Mouse (Mus musculus) cortical plate, adult 2 months (tissue): ENCODE results near the gene Tgfbrap1. TPM values are rescaled to one million over a fixed set of nuclear protein-coding genes. Genes with fewer than 3 reads are reported as not detected.
A peak's percentile ranks its signal among the peaks of the same experiment; 100 is the strongest.
"Not testable (repeated sequence)": the region's sequence is repeated elsewhere in the genome, so short reads cannot be mapped to it uniquely, and the experiment has no call there.

Experiments
- H3K27ac ChIP-seq: fragments of 200-500 bp; 2 replicates; pipeline ENCODE4 v1.5.1; 2012; ENCODE audit warnings: low read length, control low read depth, inconsistent platforms; ENCODE audit not compliant: insufficient read depth
- H3K4me1 ChIP-seq: fragments of 200-500 bp; 2 replicates; pipeline ENCODE4 v1.6.1; 2011; ENCODE audit warnings: low read length; ENCODE audit not compliant: control insufficient read depth, insufficient read depth
- H3K4me3 ChIP-seq: fragments of 200-500 bp; 2 replicates; pipeline ENCODE4 v1.5.1; 2011; ENCODE audit warnings: mild to moderate bottlenecking, low read length, control low read depth; ENCODE audit not compliant: insufficient read depth
- CTCF ChIP-seq: fragments of 200-500 bp; IDR thresholded peaks from 2 replicates; pipeline ENCODE4 v1.5.1; 2011; ENCODE audit warnings: mild to moderate bottlenecking, control low read depth, low read length; ENCODE audit not compliant: insufficient read depth; ENCODE audit errors: extremely low read depth
- POLR2A ChIP-seq: fragments of 200-500 bp; IDR thresholded peaks from 2 replicates; pipeline ENCODE4 v1.6.1; 2011; ENCODE audit warnings: mild to moderate bottlenecking, low read length, control low read depth; ENCODE audit not compliant: insufficient read depth; ENCODE audit errors: extremely low read depth
- polyA plus RNA-seq: library from polyadenylated mRNA; depleted of rRNA; stranded (reverse); fragments of >200 nt; gene quantifications from 2 replicates; pipeline ENCODE4 v1.2.3, GENCODE M21; 2012

The Tgfbrap1 gene
- polyA plus RNA-seq, 1 experiment, result 37.2 TPM

DNA sequence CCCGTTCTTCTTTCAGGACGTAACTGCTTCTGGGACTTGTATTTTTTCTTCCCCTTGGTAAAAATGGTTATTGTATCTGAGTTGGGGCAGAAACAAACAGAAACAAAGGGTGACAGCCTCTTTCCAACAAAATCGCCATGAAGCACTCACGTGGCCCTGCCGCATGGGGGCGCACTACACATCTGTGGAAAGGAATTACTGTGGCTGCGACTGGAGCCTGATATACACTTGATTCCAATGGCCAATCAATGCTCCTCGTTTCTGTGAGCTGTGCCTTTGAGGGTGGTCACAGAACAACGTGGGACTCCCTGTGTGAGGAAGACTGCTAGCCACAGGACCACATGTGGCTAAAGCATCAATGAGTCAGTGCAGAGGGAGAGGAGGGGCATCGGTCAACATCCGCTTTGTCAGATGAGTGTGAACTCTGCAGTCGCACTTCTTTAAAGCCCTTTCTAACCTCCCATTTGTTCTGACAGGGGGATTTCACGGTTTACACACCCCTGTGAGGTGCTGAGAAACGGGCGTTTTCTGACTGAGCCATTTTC is 39.9 kb upstream of the Tgfbrap1 start:
- TF ChIP-seq CTCF (peak; percentile 25; the same call in 1 of the 2 replicates), POLR2A (no peak)
- H3K27ac ChIP-seq, result peak overlapping the region; percentile 70; the same call in 1 of the 2 replicates
- H3K4me1 ChIP-seq, result peaks cover 18% of the 10 kb centered on the region
- no peak overlapping the region for H3K4me3 ChIP-seq

DNA sequence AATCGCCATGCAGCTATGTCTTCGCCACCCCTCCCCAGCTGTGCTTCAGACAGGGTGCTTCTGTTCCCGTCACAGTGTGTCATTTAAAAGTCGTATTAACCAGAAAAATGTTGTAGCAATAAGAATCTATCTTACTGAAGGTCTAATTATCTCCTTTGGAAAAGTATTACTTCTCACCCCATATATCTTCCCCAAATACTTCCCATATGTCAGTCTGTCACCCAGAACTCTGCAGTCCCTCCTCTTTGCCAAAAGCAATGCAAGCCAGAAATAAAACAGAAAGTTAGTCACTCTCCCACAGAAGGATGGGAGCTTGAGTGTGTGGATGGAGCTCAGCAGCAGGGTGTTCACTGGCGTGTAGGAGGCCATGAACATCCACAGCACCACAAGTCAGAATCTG is 38.9 kb upstream of the Tgfbrap1 start:
- no peak overlapping the region for H3K4me3 ChIP-seq
- no peak for TF ChIP-seq CTCF
- no peak for TF ChIP-seq POLR2A
- no peak overlapping the region for H3K27ac ChIP-seq
- H3K4me1 ChIP-seq, result peaks cover 18% of the 10 kb centered on the region

DNA sequence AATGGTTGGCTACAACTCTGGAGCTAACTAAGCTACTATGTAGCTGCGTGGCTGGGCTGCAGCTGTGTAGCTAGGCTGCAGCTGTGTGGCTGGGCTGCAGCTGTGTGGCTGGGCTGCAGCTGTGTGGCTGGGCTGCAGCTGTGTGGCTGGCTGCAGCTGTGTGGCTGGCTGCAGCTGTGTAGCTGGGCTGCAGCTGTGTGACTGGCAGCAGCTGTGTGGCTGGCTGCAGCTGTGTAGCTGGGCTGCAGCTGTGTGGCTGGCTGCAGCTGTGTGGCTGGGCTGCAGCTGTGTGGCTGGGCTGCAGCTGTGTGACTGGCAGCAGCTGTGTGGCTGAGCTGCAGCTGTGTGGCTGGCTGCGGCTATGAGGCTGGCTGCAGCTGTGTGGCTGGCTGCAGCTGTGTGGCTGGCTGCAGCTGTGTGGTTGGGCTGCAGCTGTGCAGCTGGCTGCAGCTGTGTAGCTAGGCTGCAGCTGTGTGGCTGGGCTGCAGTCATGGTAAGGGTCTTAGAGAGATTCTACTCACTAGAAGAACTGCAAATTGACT is 38.1 kb upstream of the Tgfbrap1 start:
- Histone ChIP-seq H3K27ac (peak overlapping the region; percentile 66), H3K4me1 (peaks cover 12% of the 10 kb centered on the region)
- not testable (repeated sequence) for H3K4me3 ChIP-seq

DNA sequence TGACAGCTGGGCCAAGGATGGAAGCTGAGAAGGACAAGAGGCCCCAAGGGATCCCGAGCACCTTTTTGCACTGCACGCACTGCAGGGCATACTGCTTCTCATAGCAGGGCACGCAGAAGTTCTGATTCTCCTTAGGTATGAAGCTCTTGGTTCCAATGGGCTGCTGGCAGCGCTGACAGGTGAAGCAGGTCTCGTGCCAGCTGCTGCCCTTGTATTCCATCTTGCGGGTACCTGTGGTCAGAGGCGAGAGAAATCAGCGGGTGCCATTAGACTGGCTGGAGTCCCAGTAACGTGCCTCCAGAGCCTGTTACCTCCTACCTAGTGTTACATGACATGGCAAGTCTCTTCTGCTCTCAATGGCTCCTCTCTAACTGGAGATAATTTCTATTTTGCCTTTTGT is 33.2 kb upstream of the Tgfbrap1 start:
- peaks cover 5% of the 10 kb centered on the region for H3K4me1 ChIP-seq
- H3K4me3 ChIP-seq, result no peak overlapping the region
- TF ChIP-seq CTCF (no peak), POLR2A (no peak)
- no peak overlapping the region for H3K27ac ChIP-seq

DNA sequence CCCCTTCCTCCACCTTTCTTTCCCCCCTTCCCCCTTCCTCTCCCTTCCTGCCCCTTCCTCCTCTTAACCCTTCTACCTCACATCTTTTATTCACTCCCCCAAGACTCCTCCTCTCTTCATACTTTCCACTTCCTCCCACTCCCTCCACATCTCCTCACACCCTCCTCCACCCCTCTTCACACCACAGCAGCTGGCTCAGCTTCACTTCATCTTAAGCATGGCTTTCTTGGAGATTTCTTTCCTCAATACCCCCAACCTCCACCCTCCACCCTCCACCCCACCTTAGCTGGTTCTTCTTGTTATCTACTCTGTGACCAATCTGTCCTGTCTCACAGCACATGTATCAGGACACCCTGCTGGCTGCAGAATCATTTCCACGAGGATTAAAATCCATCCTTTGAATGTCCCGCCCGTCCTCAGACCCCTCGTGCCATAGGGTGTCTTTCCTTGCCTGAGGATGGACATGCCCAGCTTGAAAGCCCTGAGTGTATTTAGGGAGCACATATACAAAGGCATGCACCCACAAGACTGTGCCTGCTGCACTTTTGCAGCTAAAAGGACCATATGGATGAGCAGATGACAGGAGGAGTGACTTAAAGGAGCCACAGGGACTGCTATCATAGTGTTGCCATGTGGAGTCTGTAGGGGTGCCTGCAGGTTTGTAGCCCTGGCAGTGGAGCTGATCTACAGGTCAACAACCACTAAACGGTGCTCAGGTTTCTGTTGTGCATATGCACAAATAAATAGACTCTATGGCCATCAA is 32.0 kb upstream of the Tgfbrap1 start:
- Histone ChIP-seq H3K27ac (no peak overlapping the region), H3K4me3 (no peak overlapping the region), H3K4me1 (peaks cover 5% of the 10 kb centered on the region)
- TF ChIP-seq CTCF (no peak), POLR2A (no peak)

DNA sequence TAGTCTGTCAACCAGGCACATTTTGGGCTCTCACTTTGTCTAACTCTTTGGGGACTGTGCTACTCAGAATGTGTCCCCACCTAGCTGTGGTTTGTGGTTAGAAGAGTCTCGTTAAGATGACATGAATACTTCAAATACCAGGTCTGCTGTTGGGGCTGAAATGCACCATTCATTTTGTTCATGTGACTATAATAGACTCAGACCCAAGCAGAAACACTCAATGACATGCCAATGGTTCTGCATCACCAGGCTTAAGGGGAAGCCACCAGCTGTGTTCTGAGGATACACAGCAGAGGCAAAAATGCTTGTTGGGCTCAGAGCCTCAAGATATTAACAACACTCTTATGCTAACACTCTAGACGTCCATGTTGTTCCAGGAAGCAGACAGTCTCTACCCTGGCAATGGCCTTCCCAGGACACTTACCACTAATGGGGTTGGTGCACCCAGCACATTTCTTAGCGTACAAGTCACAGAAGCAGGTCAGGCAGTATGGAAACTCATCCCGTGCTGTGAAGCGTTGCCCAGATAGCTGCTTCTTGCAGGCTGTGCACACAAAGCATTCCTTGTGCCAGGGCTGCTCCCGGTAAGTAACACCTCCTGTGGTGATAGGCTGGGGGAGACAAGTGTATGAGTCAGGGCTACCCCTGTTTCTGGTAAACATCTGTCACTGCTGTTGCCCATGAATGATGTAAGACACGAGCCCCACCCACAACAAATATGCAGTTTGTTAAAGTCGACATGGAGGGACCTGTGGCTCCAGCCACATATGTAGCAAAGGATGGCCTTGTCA is 29.6 kb upstream of the Tgfbrap1 start:
- Histone ChIP-seq H3K4me1 (peaks cover 4% of the 10 kb centered on the region), H3K4me3 (no peak overlapping the region), H3K27ac (no peak overlapping the region)
- TF ChIP-seq CTCF (no peak), POLR2A (no peak)

DNA sequence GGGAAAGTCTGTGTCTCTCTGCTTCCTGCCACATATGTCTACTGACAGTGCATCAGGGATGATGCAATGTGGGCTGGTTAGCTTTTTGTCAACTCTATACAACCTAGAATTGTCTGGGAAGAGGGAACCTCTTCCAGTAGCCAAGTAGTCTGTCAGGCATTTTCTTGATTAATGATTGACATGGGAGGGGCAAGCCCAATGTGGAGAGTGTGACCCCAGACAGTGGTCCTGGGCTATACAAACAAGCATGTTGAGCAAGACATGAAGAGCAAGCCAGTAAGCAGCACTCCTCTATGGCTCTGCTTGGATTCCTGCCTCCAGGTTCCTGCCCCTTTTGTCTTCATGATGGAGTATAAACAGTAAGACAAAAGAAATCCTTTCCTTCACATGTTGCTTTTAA is 28.8 kb upstream of the Tgfbrap1 start:
- TF ChIP-seq CTCF (no peak), POLR2A (no peak)
- H3K27ac ChIP-seq, result no peak overlapping the region

DNA sequence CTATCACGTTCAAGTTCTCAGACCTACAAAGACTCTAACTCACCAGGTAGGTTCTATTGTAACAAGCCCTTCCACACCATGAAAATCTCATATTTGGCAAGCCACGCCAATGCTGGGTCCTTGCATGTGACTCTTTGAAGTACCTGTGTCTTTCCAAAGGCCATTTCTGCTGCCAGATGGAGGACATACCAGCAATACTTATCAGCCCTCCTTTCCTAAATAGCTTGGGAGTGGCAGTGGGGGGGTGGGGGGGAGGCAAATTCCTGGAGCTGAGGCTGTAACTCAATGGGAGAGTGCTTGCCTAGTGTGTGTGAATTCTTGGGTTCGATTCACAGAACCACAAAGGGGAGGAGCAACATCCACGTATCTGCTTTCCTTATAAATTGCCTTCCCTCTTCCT is 26.3 kb upstream of the Tgfbrap1 start:
- Histone ChIP-seq H3K4me1 (no peaks in the 10 kb centered on the region; the same call in 1 of the 2 replicates), H3K4me3 (no peak overlapping the region), H3K27ac (no peak overlapping the region)
- TF ChIP-seq POLR2A, result no peak
- TF ChIP-seq CTCF, result no peak

More for the DNA sequence above, 28.8 kb upstream of the Tgfbrap1 start:
- H3K4me3 ChIP-seq, result no peak overlapping the region
- H3K4me1 ChIP-seq, result peaks cover 4% of the 10 kb centered on the region

DNA sequence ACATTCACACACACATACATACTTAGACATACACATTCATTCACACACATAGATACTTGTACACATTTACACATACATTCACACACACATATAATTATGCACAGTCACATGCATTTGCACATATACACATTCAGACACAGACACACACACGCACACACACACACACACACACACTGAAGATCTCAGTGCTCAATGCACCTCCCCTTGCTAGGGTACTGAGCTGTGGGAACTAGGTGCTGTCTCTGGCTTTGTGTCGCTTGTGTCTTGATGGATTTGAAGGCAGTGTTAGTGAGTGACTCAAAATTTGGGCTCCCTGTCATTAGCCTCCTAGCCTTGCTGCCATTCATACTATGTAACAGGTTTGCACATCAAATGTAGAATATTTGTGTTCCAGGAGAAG is 24.2 kb upstream of the Tgfbrap1 start:
- no peak overlapping the region for H3K4me3 ChIP-seq
- TF ChIP-seq CTCF (no peak), POLR2A (no peak)
- H3K4me1 ChIP-seq, result no peaks in the 10 kb centered on the region

More for the DNA sequence above, 24.2 kb upstream of the Tgfbrap1 start:
- no peak overlapping the region for H3K27ac ChIP-seq
